Mouse (Mus musculus): ENCODE measurements around the gene Lrig3. TPM values are rescaled to one million over a fixed set of nuclear protein-coding genes. Genes with fewer than 3 reads are reported as not detected.

The Lrig3 gene
- polyA plus RNA-seq, 1 experiment from 2014 or later: 5.0 TPM

DNA sequence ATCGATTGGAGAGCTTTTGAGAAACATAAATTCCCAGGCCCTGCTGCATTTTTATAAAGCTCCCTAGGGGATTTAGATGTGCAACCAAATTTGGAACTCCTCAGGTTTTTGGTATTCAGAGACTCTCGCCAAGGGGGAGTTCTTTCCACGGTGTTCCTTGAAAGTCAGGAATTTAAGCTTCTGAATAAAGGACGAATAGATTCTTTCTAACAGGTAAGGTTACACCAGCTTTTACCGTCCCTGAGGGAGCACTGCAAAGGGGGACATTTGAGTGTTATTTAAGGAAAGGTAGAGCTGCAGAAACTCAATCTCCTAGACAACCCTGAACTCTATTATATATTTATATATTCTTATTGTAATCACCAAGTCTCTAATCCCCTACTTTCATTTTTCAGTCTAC, 22.9 kb upstream of the Lrig3 start:
- Histone ChIP-seq H3K9me3 (no peaks in the 10 kb centered on the region), H3K27me3 (no peaks in the 10 kb centered on the region), H3K4me1 (replicated peaks) (peaks cover 10% of the 10 kb centered on the region), H3K36me3 (no peaks in the 10 kb centered on the region), H3K9ac (no peak overlapping the region), H3K4me2 (no peak overlapping the region), H3K27ac (no peak overlapping the region), H3K4me3 (no peak overlapping the region)
- 53% methylated on average over 5 of the region's 5 CpGs for WGBS
- no peak for ATAC-seq (ENCODE audit: low FRiP score)

DNA sequence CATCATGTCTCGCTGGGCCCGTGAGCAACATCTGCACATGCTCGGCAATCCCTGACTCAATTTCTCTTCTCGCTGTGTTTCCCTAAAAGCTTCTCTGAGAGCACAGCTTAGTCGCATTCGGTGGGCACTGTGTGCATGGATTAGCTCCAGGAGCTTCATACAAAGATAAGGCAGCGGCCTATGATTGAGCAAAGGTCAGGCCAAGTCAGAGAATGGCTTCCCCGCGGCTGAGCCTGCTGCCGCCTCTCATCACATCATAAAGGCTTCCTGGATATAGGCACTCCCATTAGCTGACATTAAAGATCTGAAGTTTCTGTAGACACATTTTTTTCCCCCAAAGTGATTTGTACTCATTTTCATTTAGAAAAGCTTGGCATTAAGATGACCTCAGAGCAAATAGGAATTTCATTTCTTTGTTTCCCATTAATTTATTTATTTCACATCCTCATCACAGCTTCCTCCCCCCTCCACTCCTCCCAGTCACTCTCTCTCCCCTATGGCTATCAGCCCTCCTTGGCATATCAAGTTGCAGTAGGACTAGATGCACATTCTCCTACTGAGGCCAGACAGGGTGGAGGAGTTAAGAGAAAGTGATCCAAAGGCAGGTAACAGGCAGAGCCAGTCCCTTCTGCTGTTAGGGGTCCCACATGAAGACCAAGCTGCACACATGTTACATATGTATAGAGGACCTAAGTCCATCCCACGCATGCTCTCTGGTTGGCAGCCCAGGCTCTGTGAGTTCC, 21.0 kb upstream of the Lrig3 start:
- H3K9me3 ChIP-seq: no peaks in the 10 kb centered on the region
- no peak overlapping the region for H3K9ac ChIP-seq
- H3K4me3 ChIP-seq: no peak overlapping the region
- 59% methylated on average over 11 of the region's 11 CpGs for WGBS
- no peak overlapping the region for H3K4me2 ChIP-seq
- no peaks in the 10 kb centered on the region for H3K27me3 ChIP-seq
- H3K27ac ChIP-seq: no peak overlapping the region
- no peak for ATAC-seq (ENCODE audit: low FRiP score)
- peaks cover 16% of the 10 kb centered on the region for H3K4me1 ChIP-seq (replicated peaks)
- no peaks in the 10 kb centered on the region for H3K36me3 ChIP-seq

DNA sequence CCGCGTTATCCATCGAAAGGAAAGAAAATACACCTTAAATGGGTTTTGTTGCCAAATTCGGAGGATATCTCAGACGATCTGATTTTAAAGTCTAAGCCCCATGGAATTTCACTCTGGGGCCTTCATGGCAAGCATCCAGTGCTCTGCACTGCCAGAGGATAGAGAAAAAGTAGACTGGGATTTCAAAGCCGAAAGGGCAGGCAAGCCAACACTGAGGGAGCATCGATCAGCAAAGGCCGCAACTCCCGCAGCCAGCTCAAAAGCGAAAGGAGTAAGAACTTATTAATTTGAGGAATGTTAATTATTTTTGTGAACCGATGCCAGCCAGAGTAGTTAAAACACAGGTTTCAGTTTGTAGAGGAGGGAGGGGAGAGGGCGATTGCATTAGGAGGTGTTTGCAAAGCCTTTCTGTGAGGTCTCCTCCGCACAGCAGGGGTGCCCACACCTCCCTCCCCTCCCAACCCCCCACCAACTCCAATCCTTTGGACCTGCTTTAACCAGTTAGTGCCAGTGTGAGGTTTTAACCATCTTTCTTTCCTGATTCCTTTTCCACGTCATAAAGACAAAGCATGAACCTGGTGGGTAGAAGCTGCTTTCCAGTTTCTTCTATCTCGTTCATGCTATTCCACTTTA, 17.0 kb upstream of the Lrig3 start:
- Histone ChIP-seq H3K4me3 (no peak overlapping the region), H3K27ac (no peak overlapping the region), H3K9ac (no peak overlapping the region), H3K9me3 (no peaks in the 10 kb centered on the region), H3K36me3 (no peaks in the 10 kb centered on the region), H3K4me2 (no peak overlapping the region), H3K27me3 (no peaks in the 10 kb centered on the region), H3K4me1 (replicated peaks) (peaks cover 6% of the 10 kb centered on the region; the same call in 1 of the 2 replicates)
- no peak for ATAC-seq (ENCODE audit: low FRiP score)
- WGBS: 51% methylated on average over 15 of the region's 15 CpGs

DNA sequence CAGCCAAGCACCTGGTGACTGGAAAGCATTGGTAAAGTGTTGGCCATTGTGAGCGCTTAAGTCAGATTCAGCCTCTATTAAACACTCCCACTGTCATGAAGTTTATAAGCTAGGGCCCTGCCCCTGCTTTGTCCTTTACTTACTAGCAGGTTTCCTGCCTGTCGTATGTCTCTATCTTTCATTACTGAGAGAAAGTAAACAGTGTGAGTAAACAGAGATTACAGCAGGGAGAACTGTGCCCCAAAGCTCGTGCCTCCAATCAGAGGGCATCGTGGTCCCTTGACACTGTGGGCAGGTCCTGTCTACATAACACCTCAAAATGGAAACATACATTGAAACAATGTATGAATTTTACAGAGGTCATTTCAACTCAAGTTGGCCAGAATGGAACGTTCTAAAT, 14.3 kb upstream of the Lrig3 start:
- H3K27ac ChIP-seq: no peak overlapping the region

DNA sequence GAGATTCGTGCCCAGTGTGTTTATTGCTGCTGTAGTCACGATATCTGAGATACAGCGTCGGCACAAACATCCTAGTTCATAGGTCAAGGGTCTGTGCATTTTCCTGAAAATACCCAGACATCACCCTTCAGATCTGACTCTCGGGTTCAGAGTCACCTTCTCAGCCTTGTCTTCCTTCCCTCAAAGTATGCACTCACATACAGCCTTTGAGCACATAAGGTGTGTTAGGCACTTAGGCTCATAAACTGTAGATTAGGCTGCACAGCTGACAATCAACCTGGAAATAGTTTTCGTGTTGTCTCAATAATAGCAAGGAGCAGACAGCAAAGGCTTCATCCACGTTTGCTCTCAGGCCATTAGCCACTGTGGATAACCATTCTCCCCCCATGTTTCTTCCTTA, 11.6 kb upstream of the Lrig3 start:
- Histone ChIP-seq H3K27ac (no peak overlapping the region), H3K27me3 (no peaks in the 10 kb centered on the region), H3K36me3 (no peaks in the 10 kb centered on the region), H3K9me3 (no peaks in the 10 kb centered on the region), H3K4me2 (no peak overlapping the region), H3K4me1 (replicated peaks) (no peaks in the 10 kb centered on the region), H3K4me3 (no peak overlapping the region), H3K9ac (no peak overlapping the region)
- no peak for ATAC-seq (ENCODE audit: low FRiP score)
- WGBS: 89% methylated on average over 7 of the region's 7 CpGs

More for the DNA sequence above, 14.3 kb upstream of the Lrig3 start:
- Histone ChIP-seq H3K9ac (no peak overlapping the region), H3K36me3 (no peaks in the 10 kb centered on the region), H3K27me3 (no peaks in the 10 kb centered on the region), H3K9me3 (no peaks in the 10 kb centered on the region), H3K4me3 (no peak overlapping the region), H3K4me1 (replicated peaks) (peaks cover 6% of the 10 kb centered on the region; the same call in 1 of the 2 replicates), H3K4me2 (no peak overlapping the region)
- ATAC-seq (ENCODE audit: low FRiP score): no peak
- 84% methylated on average over 5 of the region's 5 CpGs for WGBS

DNA sequence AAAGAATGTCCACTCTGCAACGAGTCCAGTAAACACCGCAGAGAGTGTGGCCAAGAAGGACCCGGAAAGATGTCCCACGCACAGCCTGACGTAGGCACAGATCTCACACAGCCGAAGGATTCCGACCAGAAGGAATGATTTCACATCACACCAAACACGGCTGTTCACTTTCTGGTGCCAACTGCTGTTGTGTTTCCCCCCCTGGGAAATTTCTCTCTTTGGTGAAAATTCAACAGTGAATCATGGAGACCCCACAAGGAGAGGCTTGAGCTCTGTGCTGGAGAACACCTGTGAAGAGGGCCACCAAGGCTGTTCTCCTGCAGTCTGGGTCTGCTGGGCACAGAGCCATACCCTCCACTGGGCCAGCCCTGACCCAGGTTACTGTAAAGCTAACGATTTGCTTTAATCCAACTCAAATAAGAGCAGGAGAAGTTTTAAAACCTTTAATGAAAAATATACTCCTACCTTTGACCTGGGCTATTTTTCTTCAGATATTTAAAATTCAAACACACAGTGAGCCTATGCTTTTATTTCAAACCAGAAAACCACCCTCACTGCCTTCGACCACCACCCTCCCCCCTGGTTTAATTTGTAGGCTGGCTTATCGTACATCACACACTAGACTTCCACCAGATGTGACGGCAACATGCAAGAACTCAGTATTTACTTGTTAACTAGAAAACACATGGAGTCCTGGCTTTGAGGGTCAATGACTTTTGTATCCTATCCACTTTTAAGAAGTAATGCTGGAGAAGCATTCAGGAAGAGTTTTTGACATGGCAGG, 11.0 kb upstream of the Lrig3 start:
- Histone ChIP-seq H3K4me2 (no peak overlapping the region), H3K27ac (no peak overlapping the region), H3K27me3 (0 out of 2 replicates have a peak, but pooled peaks cover 2% of the 10 kb centered on the region), H3K36me3 (no peaks in the 10 kb centered on the region), H3K9me3 (no peaks in the 10 kb centered on the region), H3K4me1 (replicated peaks) (no peaks in the 10 kb centered on the region), H3K4me3 (no peak overlapping the region), H3K9ac (no peak overlapping the region)
- 90% methylated on average over 12 of the region's 12 CpGs for WGBS
- no peak for ATAC-seq (ENCODE audit: low FRiP score)

DNA sequence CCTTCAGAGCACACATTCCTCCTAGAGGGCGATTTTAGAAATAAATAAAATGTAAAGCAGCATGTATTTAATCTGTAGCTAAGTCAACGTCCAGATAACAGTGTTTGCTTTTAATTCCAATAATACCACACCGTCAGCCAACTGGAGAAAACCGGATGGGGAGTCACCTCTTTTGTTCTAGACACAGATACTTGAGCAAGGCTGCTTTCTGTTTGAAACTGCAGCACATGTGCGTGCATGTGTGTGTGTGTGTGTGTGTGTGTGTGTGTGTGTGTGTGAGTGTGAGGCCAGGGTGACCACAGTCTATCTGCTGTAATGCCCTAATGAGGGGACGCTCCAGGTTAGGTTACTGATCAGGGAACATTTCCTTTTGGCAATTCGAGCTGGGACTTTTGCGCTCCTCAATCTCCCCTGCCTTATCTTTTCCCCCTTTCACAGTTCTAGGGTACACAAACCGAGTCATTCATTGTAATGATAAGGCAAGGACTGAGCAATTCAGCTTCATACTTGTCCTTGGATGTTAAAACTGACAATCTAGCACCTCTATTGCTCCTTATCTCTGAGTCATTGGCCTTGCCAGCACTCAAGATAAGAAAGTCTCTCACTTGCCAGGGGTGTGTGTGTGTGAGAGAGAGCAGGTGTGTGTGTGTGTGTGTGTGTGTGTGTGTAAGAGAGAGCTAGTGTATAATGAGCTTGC, 4.4 kb upstream of the Lrig3 start:
- Histone ChIP-seq H3K4me1 (replicated peaks) (peaks cover 6% of the 10 kb centered on the region), H3K4me2 (no peak overlapping the region), H3K9ac (no peak overlapping the region), H3K9me3 (no peaks in the 10 kb centered on the region), H3K4me3 (no peak overlapping the region), H3K27ac (no peak overlapping the region), H3K36me3 (no peaks in the 10 kb centered on the region), H3K27me3 (0 out of 2 replicates have a peak, but pooled peaks cover 2% of the 10 kb centered on the region)
- WGBS: 75% methylated on average over 9 of the region's 9 CpGs
- ATAC-seq (ENCODE audit: low FRiP score): no peak

DNA sequence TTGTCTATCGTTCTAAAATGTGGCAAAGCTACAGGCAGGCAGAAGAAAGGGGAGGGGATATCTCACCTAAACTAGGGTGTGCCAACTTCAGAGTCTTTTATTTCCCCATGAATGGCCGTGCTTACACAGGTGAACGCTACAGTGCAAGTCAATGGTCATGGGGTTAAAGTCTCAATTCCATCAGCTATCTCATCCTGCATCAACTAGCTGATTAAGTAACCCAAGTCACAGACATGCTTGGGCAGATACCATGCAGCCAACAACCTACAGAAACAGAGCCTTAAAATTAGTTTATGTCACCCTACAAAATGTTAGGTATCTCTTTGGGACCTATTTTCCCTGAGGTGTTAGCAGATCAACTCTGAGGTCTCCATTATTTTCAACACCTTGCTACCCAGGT, 1.3 kb upstream of the Lrig3 start:
- ATAC-seq (ENCODE audit: low FRiP score): no peak

DNA sequence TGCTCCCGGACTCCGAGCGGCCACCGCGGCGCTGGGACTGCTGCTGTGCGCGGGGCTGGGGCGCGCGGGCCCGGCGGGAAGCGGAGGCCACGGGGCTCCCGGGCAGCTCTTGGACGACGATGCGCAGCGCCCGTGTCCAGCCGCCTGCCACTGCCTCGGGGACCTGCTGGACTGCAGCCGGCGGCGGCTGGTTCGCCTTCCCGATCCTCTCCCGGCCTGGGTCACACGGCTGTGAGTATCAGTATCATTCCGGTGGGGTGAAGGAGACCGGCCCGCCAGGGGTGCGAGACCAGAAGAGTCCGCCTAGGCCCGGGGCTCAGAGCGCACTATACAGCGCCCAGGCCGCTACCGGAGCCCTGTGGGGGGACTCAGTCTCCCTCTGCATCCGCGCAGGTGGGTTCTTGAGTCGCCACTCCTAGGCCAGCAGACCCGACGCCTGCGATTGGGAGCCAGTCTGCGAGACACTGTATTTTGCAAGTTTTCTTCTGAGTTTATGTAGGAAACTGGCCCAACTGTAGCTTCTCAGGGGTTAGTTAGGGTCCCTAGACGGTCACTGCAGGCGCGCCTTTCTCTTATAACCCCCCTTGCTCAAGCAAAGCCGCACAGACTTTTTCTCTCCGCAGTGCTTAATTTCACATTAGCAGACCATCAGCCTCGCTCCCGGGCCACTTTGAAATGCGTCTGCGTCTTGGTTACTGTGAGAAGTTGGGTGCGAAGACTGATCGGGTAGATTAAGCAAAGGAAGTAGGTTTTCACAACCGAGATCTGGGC, 698 bp downstream of the Lrig3 start:
- H3K27ac ChIP-seq: peak overlapping the region; percentile 76
- no peaks in the 10 kb centered on the region for H3K36me3 ChIP-seq
- peak overlapping the region; percentile 75 for H3K4me3 ChIP-seq
- peaks cover 39% of the 10 kb centered on the region for H3K4me1 ChIP-seq (replicated peaks)
- H3K27me3 ChIP-seq: no peaks in the 10 kb centered on the region
- WGBS: under 1% methylated on average over 59 of the region's 59 CpGs
- peak overlapping the region; percentile 96 for H3K4me2 ChIP-seq
- no peaks in the 10 kb centered on the region for H3K9me3 ChIP-seq
- peak; percentile 72 for ATAC-seq (ENCODE audit: low FRiP score)
- peak overlapping the region; percentile 83 for H3K9ac ChIP-seq

More for the DNA sequence above, 1.3 kb upstream of the Lrig3 start:
- Histone ChIP-seq H3K9ac (no peak overlapping the region), H3K9me3 (no peaks in the 10 kb centered on the region), H3K4me1 (replicated peaks) (peaks cover 31% of the 10 kb centered on the region), H3K36me3 (no peaks in the 10 kb centered on the region), H3K4me2 (no peak overlapping the region), H3K27ac (no peak overlapping the region), H3K4me3 (no peak overlapping the region), H3K27me3 (no peaks in the 10 kb centered on the region)
- WGBS: 83% methylated on average over 3 of the region's 3 CpGs

DNA sequence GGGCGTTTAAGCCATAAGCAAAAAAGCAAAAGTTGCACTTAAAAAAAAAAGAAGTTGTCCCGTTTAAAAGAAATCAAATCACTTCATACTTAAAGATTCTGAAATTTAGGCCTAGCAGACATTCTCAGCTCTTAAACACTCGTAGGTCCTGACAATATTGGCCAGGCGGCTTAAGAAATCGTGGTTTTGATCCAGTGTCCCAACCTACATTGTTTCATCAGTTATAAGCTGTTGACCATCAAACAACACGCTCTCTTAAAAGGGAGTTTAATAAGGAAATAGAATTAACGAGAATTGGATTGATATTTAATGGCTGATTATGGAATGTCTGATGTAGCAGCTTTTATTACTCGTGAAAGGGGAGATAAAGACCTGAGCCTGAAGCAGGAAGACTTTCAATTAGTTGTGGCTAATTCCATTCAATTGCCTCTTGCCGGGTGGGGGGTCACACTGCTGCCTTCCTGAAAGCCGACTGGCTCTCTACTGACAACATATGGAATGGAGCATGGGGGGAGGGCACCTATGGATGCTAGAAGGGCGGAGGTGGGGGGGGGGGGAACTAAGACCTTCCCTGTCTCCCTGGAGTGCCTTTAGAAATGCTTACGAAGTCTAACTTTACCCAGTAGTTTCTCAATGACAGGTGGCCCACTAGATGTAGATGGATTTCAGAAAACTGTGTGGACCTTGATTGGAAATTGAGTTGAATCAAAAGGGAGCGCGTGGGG, 1.6 kb downstream of the Lrig3 start:
- Histone ChIP-seq H3K9ac (peak overlapping the region; percentile 83), H3K27ac (peak overlapping the region; percentile 76; the same call in 1 of the 2 replicates)
- ATAC-seq (ENCODE audit: low FRiP score): no peak

More for the DNA sequence above, 1.6 kb downstream of the Lrig3 start:
- Histone ChIP-seq H3K4me3 (peak overlapping the region; percentile 75), H3K27me3 (no peaks in the 10 kb centered on the region), H3K4me1 (replicated peaks) (peaks cover 39% of the 10 kb centered on the region), H3K9me3 (no peaks in the 10 kb centered on the region), H3K4me2 (peak overlapping the region; percentile 96), H3K36me3 (no peaks in the 10 kb centered on the region)
- WGBS: 4% methylated on average over 14 of the region's 14 CpGs
